Mouse (Mus musculus) bone marrow, adult 2 months (tissue): ENCODE measurements at regions not wholly inside any gene's neighbourhood (a gene's known extent, or its start where the extent isn't known, plus 50 kb on each side); places are given as distances from the start of the nearest gene placed in this dataset.

ENCODE experiments used
- CTCF ChIP-seq: fragments of 200-500 bp; IDR thresholded peaks from 2 replicates; pipeline ENCODE4 v1.5.1; 2011; ENCODE audit warnings: low read length, control low read depth; ENCODE audit not compliant: control insufficient read depth, insufficient read depth
- POLR2A ChIP-seq: fragments of 200-500 bp; IDR thresholded peaks from 2 replicates; pipeline ENCODE4 v1.6.1; 2011; ENCODE audit warnings: low read depth, mild to moderate bottlenecking, control low read depth, low read length, borderline replicate concordance; ENCODE audit not compliant: control insufficient read depth

DNA sequence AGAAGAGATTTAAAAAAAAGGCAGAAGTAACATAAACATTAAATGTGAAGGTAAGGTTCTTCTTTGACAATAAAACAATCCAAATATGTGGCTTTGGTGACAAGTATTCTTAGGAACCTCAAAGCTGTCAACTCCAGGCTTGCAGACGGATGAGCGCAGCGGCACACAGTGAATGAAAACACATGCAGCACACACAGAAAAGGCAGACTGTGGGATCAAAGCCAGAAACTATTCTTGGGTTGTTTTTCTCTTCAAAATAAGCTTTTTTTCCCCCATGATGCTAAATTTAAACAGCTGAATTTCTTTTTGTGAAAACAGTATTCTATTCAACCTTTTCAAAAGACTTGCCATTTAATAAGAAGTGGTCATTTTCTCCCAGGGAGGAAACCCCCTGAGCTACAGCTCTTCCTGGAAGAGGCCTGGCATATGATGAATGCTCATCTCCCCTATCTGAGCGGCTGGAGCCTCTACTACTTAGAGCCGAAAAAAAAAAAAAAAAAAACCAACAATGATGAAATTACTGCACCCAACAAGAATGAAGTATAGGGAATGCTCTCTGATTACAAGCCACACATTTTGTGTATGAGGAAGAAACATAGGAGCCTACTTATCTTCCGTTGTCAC, 648.9 kb upstream of the Tbl1xr1 start:
- TF ChIP-seq POLR2A (no peak), CTCF (no peak)
